In the genomic region with DNA sequence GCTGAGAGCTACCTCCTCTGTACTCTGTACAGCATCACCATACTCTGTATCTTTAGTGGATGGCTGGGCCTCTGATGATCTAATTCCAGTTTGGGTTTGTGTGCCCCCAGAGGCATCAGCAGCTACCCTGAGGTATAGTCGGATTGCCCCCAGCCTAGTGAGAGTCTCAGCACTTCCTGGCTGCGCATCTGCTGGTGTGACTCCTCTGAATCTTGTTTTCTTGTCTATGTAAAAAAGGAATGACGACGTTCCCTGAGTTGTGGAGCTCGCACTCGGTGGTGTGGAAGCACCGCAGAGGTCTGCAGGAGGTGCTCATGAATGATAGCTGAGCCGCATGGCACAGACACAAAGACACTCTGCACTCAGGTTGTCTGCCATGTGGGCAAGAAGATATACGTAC, we compare ENCODE assay signal across 21 mouse cellular contexts.
A peak's percentile ranks its signal among the peaks of the same experiment; 100 is the strongest.
DNase-seq lines count a peak whose midpoint lies in the region; ATAC-seq and TF ChIP-seq lines count a peak whose summit lies in the region.
"Had no signal": no experiment of that assay in that cellular context is flagged by ENCODE, and none has a peak within 500 bp of the region (broad histone marks: within the 10 kb centered on the region; RNA-seq: fewer than 3 reads in every experiment).

No protein-coding gene starts in this region.

- no peaks in the 10 kb centered on the region for H3K27me3 ChIP-seq in heart, embryonic 12.5 days (replicated peaks)
- H3K27me3 ChIP-seq in heart, adult 2 months (ENCODE audit: control insufficient read depth, insufficient read depth, low read length): no peaks in the 10 kb centered on the region
- H3K27me3 ChIP-seq in midbrain, embryonic 10.5 days (ENCODE audit: low read depth, poor library complexity, severe bottlenecking): no peaks in the 10 kb centered on the region
- no peaks in the 10 kb centered on the region for H3K27me3 ChIP-seq in midbrain, embryonic 16.5 days (ENCODE audit: control insufficient read depth, insufficient read depth, low read depth, low read length)
- H3K27me3 ChIP-seq: midbrain, embryonic 12.5 days; Patski had no signal

- TF ChIP-seq POLR2A in heart, adult 2 months (IDR thresholded peaks at IDR 0.05; ENCODE audit: insufficient read depth, low read depth, low read length): no peak

- no peak for TF ChIP-seq EP300 in heart, adult 2 months (IDR thresholded peaks at IDR 0.05; ENCODE audit: insufficient read depth, low read depth, low read length)

- peaks cover 23% of the 10 kb centered on the region for H3K4me1 ChIP-seq in heart, embryonic 12.5 days (replicated peaks)
- peaks cover 8% of the 10 kb centered on the region for H3K4me1 ChIP-seq in heart, adult 2 months (ENCODE audit: control insufficient read depth, insufficient read depth, low read length)
- H3K4me1 ChIP-seq in midbrain, embryonic 10.5 days: peaks cover 32% of the 10 kb centered on the region
- H3K4me1 ChIP-seq in midbrain, embryonic 16.5 days (ENCODE audit: control insufficient read depth, insufficient read depth, low read length): peaks cover 11% of the 10 kb centered on the region
- H3K4me1 ChIP-seq: limb, embryonic 10.5 days had no signal

- TF ChIP-seq CTCF in heart, adult 2 months (IDR thresholded peaks at IDR 0.05): no peak

- no peak overlapping the region for H3K9ac ChIP-seq in heart, embryonic 12.5 days
- H3K9ac ChIP-seq in heart, adult 2 months (ENCODE audit: low read depth, low read length): no peak overlapping the region
- H3K9ac ChIP-seq in midbrain, embryonic 16.5 days (ENCODE audit: low read depth, low read length): no peak overlapping the region
- H3K9ac ChIP-seq: liver, postnatal 0 days; midbrain, embryonic 12.5 days had no signal

- H3K4me3 ChIP-seq in heart, embryonic 12.5 days: no peak overlapping the region
- H3K4me3 ChIP-seq in heart, adult 2 months: no peak overlapping the region
- H3K4me3 ChIP-seq in midbrain, embryonic 10.5 days: no peak overlapping the region
- H3K4me3 ChIP-seq in midbrain, embryonic 16.5 days (ENCODE audit: low read depth, low read length): no peak overlapping the region
- H3K4me3 ChIP-seq: left cerebral cortex, adult 2 months; limb, embryonic 10.5 days; midbrain, embryonic 12.5 days; myocyte had no signal

- no peak overlapping the region for H3K4me2 ChIP-seq in heart, embryonic 12.5 days
- H3K4me2 ChIP-seq in midbrain, embryonic 16.5 days (ENCODE audit: low read length): no peak overlapping the region
- H3K4me2 ChIP-seq: midbrain, embryonic 12.5 days had no signal

- H3K36me3 ChIP-seq in heart, embryonic 12.5 days: no peaks in the 10 kb centered on the region
- H3K36me3 ChIP-seq in heart, adult 2 months (ENCODE audit: control insufficient read depth, insufficient read depth, low read length): no peaks in the 10 kb centered on the region
- H3K36me3 ChIP-seq in midbrain, embryonic 10.5 days: no peaks in the 10 kb centered on the region
- no peaks in the 10 kb centered on the region for H3K36me3 ChIP-seq in midbrain, embryonic 16.5 days (ENCODE audit: control insufficient read depth, insufficient read depth, low read length)
- H3K36me3 ChIP-seq: midbrain, embryonic 12.5 days had no signal

- H3K27ac ChIP-seq in heart, embryonic 12.5 days (ENCODE audit: poor library complexity, severe bottlenecking): no peak overlapping the region
- H3K27ac ChIP-seq in heart, adult 2 months: no peak overlapping the region
- H3K27ac ChIP-seq in midbrain, embryonic 10.5 days (replicated peaks): peak overlapping the region; percentile 75; the same call in 1 of the 2 replicates
- H3K27ac ChIP-seq in midbrain, embryonic 16.5 days (ENCODE audit: low read length): no peak overlapping the region
- H3K27ac ChIP-seq: left cerebral cortex, adult 2 months; limb, embryonic 10.5 days; midbrain, embryonic 12.5 days had no signal

- 62% methylated on average over 9 of the region's 9 CpGs for WGBS in heart, embryonic 12.5 days
- 87% methylated on average over 9 of the region's 9 CpGs for WGBS in heart, adult 2 months
- 83% methylated on average over 9 of the region's 9 CpGs for WGBS in midbrain, embryonic 10.5 days
- WGBS in midbrain, embryonic 16.5 days: 77% methylated on average over 9 of the region's 9 CpGs

- no peaks in the 10 kb centered on the region; the same call in 1 of the 2 replicates for H3K79me2 ChIP-seq in heart, adult 2 months (replicated peaks; ENCODE audit: control insufficient read depth, insufficient read depth, low read length)

- intact Hi-C loops in heart, adult 2 months (cut with DNase I): no loop called here

- ATAC-seq in heart, embryonic 12.5 days (ENCODE audit: insufficient number of reproducible peaks, low FRiP score): peak; percentile 18; the same call in 1 of the 2 replicates
- no peak for ATAC-seq in midbrain, embryonic 16.5 days
- peak; percentile 22 for ATAC-seq in CD4-positive, CD25-positive, alpha-beta regulatory T cell, adult 4 months
- 0 out of 2 replicates have a peak, but pooled peaks have one; percentile 2 for ATAC-seq in common myeloid progenitor, adult 5-6 weeks (replicated peaks; ENCODE audit: low read depth, poor library complexity, severe bottlenecking)
- ATAC-seq: liver, postnatal 0 days; Patski had no signal

- no peak for DNase-seq in heart, adult 2 months
- peak; percentile 10 for DNase-seq in midbrain, embryonic 10.5 days (ENCODE audit: low spot score)
- DNase-seq in spleen, postnatal 10 days (ENCODE audit: low spot score in 2 of 2): no peak
- DNase-seq: adrenal gland, postnatal 14 days; cerebellum, adult 11 months; cerebellum, postnatal 10 days; gastrocnemius, postnatal 14 days; kidney, adult 8-10 months; kidney, postnatal 25 days; layer of hippocampus, adult 9-11 months; liver, postnatal 0 days; retina, postnatal 1 day had no signal

- H3K9me3 ChIP-seq in heart, embryonic 12.5 days (replicated peaks): no peaks in the 10 kb centered on the region
- H3K9me3 ChIP-seq in midbrain, embryonic 10.5 days (replicated peaks): no peaks in the 10 kb centered on the region
- H3K9me3 ChIP-seq in midbrain, embryonic 16.5 days (replicated peaks; ENCODE audit: control insufficient read depth, low read length, poor library complexity, severe bottlenecking): no peaks in the 10 kb centered on the region
- H3K9me3 ChIP-seq: limb, embryonic 10.5 days; midbrain, embryonic 12.5 days had no signal
